Mouse (Mus musculus) adrenal gland, postnatal 14 days (tissue): Measurements from ENCODE around the gene Dusp5. TPM values are rescaled to one million over a fixed set of nuclear protein-coding genes. Genes with fewer than 3 reads are reported as not detected.
"Not testable (repeated sequence)": the region's sequence is repeated elsewhere in the genome, so short reads cannot be mapped to it uniquely, and the experiment has no call there.

Experiments
- DNase-seq: peaks from one replicate; pipeline ENCODE4 v3.0.0; 2021; ENCODE audit warnings: mixed read lengths
- long read RNA-seq, 2 experiments: library from polyadenylated mRNA; stranded (forward); transcript quantifications; one replicate each; pipeline ENCODE4 v2.0.0; 2021
- total RNA-seq: library from RNA; stranded (reverse); gene quantifications from 2 replicates; pipeline ENCODE4 v1.2.3, GENCODE M21; 2021

Gene Dusp5
- total RNA-seq = 8.5 and 11.8 TPM in 2 replicates
- long read RNA-seq, experiment 1, transcript Dusp5-201 (4 exons, 2,473 nt) = major isoform, 15 of 15 reads
- long read RNA-seq, experiment 1, partial matches to known transcripts = 0 of 15 reads
- long read RNA-seq, experiment 1, other reads (novel, unspliced or antisense) = 0 of 15 reads
- long read RNA-seq, experiment 2, transcript Dusp5-201 (4 exons, 2,473 nt) = major isoform, 11 of 13 reads
- long read RNA-seq, experiment 2, partial matches to known transcripts = 2 of 13 reads
- long read RNA-seq, experiment 2, other reads (novel, unspliced or antisense) = 0 of 13 reads

DNA sequence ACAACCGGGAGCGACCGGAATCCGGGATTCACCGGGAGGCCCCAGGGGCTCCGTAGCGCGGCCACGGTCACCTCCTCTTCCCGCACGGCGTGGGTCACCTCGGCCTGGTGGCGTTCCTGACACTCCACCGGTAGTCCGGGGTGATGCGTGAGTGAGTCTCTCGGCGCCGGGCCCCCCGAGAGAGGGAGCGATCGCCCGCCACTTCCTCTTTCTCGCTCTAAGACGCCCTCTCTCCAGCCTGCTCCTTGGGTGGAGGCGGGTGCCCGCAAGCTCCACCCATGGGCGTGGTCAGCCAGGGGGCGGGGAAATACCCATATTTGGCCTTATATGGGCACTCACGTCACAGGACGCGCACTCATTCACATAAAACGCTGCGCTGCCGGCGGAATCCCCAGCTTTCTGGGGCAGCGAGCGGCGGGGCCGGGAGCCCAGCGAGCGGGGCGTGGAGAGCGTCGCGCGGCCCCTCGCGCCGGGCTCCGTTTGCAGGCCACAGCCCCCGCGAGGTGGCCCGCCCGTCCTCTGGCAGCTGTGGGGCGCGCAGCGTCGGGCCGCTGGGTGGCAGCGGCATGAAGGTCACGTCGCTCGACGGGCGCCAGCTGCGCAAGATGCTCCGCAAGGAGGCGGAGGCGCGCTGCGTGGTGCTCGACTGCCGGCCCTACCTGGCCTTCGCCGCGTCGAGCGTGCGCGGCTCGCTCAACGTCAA is at the start of gene Dusp5:
Gene Dusp5, plus strand, starts transcription at position 358 of the 703 bp plus-strand sequence.
- peak; percentile 99 for DNase-seq

DNA sequence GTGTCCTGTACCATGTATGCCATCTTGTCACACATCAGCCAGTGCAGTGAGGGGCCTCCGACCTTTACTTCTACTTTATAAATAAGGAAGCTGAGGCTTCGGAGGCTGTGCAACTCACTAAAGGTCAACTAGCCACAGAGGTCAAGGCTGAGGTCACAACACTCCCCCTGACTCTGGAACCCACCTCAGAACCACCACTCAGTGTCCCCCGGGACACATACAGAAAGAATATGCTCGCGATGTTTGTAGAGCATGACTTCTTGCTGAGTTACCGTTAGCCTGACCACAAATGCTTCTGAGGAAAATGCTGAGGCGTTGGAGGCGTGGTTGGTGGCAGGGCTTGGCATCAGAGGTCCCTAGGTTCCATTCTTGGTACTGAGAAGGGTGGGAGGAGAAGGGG is 49.3 kb upstream of the Dusp5 start:
- no peak for DNase-seq

DNA sequence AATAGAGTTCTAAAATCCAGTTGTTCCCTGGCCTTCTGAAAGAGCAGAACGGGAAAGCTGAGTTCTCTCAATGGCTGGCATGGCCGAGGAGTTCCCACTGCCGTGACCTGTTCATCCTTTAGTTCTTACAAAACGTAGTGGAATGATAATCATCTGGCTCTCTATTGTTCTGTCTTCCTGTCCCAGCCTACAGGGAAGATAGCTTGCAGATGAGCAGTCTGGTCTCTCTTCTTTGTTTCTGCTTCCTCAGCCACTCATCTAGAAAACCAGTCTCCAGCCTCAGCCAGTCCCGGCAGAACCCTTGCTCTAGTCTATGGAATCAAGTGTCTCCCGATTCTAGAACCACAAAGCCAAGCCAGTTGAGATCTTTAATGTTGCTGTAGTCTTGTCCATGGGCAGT is 46.8 kb upstream of the Dusp5 start:
- no peak for DNase-seq

DNA sequence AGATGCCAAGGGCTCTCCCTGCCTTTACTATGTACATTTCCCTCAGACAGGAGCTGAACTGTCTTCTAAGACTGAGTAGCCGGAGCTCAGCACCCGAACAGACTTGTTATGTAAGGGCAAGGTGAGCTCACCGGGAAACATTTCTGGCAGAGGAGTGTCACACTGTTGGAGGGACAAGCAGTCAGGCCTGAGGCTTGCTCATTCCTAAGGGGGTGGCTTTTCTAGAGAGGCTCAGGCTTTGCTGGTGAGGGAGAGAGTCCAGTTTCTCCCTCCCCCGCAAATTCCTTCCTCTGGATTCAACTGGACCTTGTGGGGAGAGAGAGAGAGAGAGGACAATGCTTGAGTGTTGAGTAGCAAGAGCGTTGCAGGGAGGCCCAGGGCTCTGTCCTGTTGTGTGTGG is 46.4 kb upstream of the Dusp5 start:
- DNase-seq = no peak

DNA sequence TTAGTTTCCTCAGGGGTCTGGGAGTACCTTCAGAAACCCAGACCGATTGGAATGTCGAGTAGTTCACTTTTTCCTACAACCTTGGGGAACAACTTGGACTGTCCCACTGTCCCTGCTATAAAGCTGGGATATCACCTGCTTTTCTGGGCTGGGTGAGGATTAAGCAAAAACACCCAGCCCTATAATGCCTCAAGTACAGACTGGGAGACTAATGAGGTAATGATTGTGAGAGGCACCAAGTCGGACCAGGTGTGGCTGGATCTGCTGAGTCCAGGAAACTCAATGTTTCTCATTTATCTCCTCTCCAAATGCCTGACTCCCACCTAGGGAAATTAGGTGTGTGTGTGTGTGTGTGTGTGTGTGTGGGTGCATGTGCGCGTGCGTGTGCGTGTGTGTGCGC is 44.9 kb upstream of the Dusp5 start:
- no peak for DNase-seq

DNA sequence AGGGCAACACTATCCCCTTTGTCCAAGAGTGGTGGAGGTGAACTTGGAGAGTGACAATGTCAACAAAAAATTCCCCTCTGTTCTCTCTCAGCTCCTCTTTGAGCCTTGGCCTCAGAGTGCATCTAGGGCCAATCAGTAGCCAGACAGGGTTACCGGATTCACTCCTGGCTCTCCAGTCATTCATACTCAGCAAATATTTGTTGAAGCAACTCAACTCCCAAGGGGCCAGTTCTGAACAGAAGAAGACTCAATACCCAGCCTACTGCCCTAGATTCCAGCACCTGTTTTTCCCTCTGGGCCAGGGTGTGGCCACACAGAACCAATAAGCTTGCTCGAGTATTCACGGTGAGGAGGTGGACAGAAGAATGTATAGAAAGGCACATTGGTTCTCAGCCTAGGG is 44.0 kb upstream of the Dusp5 start:
- no peak for DNase-seq

DNA sequence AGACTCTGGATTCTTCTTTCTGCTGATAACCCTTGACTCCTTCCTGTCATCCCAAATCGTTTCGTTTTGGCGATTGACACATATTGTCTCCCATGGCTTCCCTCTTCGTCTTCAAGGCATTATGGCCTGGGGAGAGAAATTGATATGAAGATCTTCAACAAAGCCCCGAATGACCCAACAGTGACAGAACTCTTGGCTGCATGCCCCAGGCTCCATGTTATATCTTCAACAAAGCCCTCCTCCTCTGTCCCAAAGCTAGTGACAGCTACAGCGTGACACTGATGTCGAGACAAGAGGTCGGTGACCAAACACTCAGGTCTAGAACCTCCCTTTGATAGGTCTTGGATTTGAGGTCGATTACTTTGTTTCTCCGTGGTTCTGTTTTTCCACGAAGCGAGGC is 39.7 kb upstream of the Dusp5 start:
- DNase-seq = peak; percentile 30

DNA sequence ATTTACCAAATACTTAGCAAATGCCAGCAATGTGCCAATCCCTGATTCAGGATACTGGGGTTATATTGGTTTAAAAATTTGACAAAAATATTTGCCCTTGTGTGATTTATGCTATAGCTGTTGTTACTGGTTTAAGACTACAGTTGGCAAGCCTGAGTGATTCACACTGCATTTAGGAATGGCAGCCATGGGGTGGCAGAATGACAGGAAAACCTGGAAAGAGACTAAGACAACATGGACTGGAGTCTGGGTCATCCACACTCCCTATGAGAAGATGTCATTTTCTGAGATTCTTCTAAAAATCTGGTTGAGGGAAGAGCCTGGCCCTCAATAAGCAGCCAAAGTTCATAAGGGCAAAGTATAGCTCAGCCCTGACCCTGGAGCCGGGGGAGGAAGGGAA is 39.0 kb upstream of the Dusp5 start:
- no peak for DNase-seq

DNA sequence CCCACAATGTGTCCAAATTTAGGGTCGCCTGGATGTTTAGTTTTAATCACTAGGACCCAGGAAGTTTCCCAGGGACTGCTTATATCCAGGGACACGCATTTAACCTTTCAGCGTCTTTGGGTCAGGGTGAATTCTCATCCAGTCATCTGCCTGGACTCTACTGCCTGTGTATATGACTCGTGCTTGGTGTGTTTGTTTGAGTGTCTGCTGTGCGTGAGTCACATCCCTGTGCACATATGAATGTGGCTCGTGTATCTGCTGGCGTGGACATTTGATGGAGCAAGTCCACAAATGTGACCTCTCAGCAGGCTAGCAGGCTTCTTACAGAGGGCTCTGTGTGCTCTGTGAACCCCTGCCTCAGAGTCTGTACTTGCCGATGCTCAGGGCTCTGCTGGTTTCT is 38.0 kb upstream of the Dusp5 start:
- no peak for DNase-seq

DNA sequence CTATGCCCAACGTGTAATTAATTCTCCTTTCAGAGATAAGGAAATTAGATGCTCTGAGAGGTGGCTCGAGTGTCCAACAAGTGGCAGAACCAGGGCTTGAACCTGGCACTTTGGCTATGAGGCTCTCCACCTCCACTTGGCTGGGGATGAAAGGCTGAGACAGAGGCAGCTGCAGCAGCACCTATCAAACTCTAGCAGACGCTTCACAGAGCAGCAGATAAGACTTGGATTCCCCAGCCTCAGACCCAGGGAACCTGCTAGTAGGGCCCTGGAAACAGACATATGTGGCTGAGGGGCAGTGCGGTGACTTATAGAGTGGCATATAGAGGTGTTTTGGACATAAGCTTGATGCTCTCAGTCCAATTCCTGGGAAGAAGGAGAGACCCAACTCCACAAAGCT is 36.4 kb upstream of the Dusp5 start:
- no peak for DNase-seq

DNA sequence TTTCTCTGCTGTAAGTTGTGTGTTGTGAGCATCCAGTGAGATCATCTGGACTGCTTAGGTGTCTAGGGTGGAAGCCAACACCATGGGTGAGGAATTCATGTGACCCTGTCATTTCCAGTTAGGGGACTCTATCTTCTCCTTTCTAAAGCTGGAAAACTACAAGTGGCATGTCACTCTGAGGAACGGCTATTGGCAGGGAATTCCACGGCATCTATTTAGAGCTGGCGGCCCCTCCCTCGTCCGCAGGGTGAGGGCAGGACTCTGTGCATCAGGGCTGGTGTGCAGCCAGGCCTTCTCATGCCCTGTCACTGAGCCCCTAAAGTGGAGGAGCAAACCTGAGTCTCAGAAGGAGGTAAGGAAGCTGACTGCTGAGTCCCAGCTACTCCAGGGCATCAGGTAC is 35.0 kb upstream of the Dusp5 start:
- no peak for DNase-seq

DNA sequence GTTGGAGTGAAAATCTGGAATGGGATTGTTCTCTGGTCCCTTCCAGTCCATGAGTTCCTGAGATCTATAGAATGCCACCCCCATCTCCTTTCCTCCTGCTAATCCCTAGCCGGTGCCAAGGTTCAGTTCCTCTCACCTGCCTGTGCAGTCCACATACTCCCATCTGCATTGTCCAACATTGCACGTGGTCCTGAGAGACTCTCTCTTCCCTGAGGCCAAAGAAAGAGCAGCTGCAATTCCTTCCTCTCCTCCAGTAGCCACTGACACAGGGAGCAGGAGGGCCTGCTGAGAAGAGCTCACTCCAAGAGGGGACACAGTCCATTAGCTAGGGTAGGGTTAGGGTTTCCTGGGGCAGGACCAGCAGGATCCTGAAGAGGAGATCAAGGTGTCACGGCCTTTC is 31.0 kb upstream of the Dusp5 start:
- no peak for DNase-seq

DNA sequence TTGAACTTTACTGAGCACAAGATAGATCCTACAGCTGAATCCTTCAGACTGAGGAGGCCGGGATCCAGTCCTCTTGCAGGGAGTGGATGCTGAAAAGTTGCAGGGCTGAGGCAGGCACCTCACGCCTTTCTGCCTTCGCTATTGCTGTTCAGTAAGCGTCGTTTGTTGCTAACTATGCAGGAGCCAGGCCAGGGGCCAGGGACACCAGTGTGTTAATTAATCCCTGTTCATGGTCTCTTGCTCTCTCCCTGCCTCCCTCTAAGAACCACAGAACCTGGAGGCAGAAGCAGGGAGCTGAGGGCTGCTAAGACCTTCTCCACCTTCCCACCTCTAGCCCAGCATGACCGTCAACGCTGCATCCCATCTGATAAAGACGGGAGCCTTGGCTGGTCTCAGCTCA is 29.9 kb upstream of the Dusp5 start:
- DNase-seq = no peak

DNA sequence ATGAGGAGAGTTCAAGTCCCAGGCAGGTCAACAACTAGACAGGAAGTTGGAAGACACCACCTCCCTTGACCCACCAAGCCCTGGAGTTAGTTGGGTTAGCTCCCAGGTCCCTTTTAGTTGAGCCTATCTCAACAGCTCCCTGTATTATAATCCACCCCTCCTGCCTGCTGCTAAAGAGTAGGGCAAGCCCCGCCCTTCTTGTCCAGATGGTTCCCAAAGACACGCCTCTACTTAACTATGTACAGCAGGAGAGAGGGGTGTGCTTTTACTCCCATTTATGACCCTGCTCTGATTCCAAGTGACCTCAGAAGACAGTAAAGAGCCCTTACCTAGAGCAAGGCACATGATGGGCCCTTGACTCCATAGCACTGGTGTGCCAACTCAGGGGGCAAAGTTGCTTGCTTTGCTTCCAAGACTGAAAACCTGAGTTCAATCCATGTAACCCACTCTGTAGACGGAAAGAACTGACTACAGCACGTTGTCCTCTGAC is 29.4 kb upstream of the Dusp5 start:
- DNase-seq = no peak

DNA sequence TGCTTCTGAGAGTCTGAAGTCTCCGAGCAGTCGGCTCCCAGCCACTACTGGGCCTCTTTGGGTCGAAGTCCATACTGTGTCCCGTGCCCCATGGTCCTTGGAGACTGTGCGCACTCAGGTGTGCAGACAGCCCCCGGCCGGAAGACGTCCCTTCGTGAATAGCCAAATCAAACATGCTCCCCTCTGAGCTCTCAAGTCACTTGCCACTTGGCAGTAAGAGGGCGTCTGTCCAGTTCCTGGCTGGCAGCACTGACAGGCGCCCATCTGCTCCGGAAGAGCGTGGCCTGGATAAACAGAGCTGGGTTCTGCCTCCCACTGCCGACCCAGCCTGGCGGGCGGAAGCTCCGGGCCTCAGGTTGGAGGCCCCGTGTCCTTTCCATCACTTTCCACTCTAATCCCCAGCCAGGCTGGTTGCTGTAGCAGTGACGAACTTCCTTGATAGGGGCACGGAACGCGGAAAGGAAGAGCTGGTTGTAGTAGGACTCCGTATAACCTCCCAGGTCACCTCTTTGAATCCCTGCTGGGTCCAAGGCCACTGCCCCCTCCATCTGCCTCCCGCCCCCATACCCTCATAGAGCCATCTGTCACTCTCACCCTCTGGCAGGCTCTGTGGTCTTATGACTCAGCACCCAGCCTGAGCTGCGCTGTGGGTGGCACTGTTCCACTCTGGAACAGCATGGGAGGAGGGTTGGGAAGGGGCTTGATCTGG is 28.5 kb upstream of the Dusp5 start:
- peak; percentile 70 for DNase-seq

DNA sequence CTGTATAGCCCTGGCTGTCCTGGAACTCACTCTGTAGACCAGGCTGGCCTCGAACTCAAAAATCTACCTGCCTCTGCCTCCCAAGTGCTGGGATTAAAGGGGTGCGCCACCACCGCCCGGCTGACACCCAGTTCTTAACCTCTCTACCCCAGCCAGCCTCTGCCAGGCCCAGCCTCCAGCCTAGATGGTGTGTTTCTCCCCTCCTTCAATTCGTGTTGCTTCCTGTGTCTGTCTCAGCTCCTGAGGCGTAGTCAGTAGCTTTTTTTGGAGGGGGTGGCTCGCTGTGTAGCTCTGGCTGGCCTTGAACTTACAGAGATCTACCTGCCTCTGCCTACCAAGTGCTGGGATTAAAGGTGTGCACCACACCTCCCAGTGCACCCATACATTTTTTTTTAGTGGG is 27.7 kb upstream of the Dusp5 start:
- DNase-seq = not testable (repeated sequence)

DNA sequence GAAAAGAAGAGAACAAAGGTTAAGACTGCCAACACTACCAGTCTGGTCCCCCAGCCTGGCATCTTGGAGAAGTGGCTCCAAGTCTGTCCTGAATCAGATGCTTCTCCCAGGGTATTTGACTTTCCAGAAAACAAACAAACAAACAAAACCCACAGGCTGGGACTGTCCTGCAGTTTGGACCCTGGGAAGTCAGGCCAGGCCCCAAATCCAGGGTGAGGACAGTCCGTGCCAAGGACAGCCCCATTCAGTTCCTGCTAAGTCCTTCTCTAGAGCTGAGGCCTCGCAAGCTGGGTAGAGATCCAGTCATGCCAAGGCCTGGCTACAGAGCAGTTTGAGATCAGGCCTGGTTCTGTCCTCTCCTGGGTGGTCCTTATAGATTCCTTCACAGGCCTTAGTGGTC is 27.1 kb upstream of the Dusp5 start:
- no peak for DNase-seq

DNA sequence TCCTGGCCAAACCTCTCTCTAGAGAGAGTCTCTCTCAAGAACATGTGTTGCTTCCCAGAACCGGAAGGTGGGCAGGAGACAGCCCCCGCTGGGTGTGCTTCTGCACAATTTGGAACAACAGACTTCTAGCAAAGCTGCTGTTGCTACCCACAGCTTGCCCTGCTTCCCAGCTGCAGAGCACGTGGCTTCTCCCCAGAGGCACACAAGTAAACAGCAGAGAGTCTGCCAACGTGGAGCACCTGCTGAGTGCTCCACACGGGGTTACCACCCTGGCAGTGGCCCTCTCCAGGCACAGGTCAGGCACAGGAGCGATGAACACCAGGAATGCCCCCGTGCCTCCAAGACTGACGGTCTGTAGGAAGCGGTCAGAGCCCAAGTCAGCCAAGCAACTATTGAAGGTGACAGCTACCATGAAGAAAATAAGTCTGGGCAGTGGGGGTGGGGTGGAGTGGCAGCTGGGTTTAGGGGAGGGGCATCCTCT is 26.0 kb upstream of the Dusp5 start:
- no peak for DNase-seq

DNA sequence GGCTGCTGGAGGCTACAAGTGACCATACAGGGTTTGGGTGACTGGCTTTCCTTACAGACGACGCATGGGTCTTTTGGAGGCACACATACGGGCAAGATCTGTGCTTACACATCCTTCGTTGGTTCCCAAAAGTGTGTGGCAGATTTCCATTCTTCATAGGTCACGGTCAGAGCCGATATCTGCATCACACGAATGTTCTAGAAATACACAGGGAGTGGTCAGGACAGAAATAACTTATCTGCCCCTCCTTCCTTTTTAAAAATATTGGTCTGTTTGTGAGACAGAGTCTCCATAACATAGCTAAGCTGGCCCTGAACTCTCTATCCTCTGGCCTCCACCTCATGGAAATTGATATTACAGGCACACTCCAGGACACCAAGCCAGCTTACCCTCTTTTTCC is 24.7 kb upstream of the Dusp5 start:
- DNase-seq = no peak

DNA sequence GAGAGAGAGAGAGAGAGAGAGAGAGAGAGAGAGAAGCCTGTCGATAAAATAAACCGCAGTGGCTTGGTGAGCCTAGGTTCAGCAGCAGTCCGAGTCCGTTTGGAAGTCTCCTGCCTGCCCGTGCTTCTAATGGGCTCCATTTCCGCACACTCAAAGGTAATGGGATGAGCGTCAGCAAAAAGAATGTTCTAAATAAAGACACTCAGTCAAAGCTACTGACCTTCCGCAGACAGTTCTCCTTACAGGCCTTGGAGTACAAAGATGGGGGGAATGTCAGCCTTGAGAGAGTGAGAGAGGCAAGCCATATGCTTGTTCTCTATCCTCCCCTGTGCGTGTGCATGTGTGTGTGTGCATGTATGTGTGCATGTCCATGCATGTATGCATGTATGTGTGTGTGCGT is 23.2 kb upstream of the Dusp5 start:
- DNase-seq = no peak

DNA sequence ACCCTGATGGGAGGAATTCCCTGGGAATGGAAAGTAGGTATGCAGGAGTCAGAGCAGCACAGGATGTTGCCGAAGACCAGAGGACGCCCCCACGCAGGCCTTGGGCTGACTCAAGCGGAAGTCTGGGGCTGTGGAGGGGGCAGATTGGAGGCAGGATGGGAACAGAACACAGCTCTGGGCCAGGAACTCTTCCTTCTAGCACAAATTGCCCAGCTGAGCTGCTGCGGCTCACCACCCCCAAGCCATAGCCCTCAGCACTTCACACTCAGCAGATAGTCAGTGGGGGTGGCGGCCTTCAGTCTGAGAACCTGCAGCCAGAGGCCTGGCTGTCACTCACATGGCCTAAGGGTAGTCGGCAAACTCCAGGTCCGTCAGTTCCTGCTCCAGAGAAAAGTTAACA is 21.4 kb upstream of the Dusp5 start:
- peak; percentile 43 for DNase-seq

DNA sequence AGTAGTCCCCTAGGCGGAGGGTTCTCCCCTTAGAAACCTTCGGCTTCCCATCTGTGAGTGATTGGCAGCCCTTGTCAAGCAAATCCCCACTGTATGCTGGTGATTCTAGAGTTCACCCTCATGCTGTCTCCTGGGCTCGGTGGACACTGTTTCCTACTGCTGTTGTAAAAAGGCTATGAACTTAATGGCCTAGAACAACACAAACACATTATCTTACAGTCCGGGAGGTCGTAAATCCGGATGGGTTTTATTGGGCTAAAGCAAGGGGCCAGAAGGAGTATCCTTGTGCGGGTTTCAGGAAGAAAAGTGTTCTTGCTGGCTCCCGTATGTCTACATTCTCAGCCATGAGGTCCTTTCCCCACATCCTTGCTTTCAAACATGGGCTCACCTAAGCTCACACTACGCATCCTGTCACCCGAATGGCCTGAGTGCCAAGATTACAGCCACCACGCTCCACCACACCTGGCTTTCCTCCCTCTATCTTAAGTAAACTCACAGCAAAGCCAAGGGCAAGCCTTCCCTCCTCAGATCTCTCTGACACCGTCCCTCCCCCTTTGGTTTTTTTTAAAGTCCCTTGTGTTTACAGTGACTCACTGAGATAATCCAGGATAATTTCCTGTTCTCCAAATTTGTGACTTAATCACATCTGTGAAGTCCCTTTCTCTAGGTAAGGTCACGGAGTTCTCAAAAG is 17.5 kb upstream of the Dusp5 start:
- DNase-seq = no peak
